Mouse (Mus musculus): ENCODE results near the gene Tmem221. TPM values are rescaled to one million over a fixed set of nuclear protein-coding genes. Genes with fewer than 3 reads are reported as not detected.

Tmem221 gene
- total RNA-seq, 2 experiments from 2014 or later, result 1.7 to 3.5 TPM

DNA sequence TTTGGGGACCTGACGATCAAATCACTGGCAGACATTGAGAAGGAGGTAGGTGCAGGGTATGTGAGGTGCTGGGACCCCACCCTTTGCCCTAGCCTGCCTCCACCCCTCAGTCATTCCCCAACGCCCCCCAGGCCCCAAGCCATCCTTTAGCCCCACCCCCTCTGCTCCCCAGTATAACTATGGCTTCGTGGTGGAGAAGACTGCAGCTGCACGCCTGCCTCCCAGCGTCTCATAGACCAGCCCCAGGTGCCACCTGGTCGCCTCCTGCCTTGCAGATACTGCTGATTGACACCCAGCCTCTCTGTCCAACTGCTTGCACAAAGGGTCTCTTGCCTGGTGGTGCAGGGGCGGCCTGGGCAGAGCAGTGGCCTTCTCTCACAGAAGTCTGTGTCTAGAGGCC lies 11.1 kb downstream of the Tmem221 start:
- DNase-seq, result no peak

DNA sequence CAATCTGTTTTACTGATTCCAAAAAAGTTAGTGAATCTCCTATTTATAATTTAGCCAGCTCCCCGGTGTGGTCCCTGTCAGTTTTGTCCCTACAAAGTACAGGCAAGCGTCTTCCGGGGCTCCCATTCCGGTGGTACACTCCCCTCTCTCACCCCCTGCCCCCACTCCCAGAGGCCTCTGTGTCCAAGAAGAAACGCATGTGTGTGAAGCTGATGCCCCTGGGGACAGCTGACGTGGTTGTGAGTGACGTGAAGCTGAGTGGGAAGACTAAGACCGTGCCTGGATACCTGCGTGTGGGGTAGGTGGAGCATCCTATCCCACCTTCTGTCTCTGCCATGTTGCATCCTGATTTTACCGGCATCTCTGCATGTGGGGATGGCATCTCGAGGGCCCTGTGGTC lies 13.6 kb downstream of the Tmem221 start:
- DNase-seq, result no peak

DNA sequence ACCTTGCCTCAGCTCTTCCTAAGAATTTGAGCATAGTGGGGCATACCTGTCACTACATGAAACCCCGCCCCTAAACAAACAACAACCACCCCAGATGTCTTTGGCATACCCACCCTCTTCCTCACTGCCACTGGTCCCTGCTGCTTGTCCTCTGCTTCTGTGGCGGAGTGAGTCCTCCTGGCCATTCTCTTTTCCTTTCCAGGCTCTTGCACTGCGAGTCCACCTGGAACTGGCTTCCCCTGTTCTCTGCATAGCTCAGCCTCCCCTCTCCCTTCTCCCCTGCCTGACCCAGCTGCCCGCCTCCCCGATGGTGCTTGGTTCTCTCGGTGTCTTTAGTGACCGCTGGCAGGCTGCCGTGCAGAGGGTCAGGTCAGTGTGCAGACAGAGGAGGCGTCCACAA lies 14.9 kb downstream of the Tmem221 start:
- DNase-seq, result no peak

DNA sequence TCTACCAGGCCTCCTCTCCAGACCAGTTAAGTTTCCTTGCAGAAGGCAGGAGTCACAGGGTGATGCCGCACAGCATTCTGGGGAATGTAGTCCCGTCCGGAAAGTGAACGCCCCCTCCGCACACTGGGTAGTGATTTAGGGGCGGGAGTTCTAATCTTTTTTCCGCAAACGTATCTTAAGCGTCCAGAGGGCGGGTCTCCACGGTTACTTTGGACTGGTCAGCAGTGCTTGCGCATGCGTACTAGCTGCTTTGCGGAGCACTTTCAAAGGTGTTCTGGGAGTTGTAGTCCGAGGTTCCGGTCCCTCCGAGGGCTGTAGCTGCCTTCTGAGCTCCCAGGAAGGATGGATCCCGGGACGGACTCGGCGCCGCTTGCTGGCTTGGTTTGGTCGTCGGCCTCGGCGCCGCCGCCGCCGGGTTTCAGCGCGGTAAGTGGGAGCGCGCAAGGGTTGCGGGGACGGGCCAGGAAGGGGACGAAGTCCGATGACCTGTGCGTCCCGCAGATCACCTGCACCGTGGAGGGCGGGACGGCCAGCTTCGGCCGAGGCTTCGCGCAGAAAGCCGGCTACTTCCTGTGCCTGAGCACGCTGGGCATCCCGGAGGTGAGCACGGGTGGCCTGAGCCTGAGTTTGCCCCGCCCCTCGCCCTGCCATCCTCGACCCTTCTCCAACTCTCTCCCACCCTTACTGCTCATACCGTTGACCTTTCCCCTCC lies 15.9 kb downstream of the Tmem221 start, which contains the start of gene Mvb12a:
Gene Mvb12a (plus strand): TSS at position 291 of the 712 bp plus-strand sequence.
- peak; percentile 95 for DNase-seq

DNA sequence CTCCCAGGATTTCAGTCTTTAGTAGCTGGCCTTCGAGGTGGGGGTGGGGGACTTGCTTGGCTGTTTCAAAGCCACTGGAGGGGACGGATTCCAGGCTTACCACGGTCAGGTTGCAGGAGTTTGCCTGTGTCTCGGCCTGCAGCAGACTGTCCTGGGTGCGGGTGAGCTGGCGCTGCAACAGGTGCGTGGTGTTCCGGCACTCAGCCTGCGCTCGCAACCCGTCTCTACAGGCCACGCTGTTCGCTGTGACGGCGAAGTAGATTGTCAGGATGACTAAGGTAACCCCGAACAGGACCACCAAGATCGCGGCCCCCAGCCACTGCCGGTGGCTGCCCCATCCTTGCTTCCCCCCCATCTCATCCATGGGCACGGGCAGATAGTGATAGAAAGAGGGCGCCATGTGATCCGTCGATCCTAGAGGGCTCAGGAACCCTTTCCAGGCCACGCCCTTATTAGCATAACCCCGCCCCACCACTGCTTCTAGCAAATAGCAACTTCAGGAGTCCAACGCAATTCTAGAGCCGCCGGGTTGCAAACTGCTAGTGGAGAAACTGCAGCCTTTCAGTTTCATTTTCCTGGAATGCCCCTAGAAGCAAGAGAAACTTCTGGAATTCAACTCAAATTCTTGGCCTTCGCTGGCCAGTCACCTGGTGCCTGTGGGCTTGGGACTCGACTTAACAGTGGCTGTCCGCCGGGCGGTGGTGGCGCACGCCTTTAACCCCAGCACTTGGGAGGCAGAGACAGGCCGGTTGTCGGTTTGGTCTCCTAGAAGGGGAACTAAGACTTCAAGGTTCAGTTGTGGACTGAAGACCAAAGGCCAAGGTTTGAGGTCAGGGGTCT lies 21.4 kb downstream of the Tmem221 start, which contains the start of gene Bst2:
Gene Bst2 (minus strand): TSS at position 429 of the 840 bp plus-strand sequence.
- DNase-seq, result peak; percentile 92

DNA sequence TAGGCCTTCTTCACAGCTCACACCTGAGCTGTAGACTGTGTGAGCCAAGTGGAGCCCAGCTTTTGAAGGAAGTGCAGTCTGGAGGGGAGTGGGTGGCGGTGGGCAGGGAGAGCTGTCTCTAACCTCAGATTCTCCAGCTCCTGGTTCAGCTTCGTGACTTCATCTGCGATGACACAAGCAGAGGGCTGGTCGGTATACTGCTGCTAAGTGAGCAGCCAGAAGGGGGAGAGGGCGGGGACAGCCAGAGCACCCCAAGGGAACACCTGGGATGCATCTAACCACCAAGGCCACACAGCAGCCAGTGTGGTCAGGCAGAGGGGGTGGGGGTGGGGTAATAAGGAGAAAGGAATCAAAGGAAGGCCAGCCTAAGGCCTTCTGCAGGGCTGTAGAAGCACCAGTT lies 23.0 kb downstream of the Tmem221 start:
- DNase-seq, result no peak

DNA sequence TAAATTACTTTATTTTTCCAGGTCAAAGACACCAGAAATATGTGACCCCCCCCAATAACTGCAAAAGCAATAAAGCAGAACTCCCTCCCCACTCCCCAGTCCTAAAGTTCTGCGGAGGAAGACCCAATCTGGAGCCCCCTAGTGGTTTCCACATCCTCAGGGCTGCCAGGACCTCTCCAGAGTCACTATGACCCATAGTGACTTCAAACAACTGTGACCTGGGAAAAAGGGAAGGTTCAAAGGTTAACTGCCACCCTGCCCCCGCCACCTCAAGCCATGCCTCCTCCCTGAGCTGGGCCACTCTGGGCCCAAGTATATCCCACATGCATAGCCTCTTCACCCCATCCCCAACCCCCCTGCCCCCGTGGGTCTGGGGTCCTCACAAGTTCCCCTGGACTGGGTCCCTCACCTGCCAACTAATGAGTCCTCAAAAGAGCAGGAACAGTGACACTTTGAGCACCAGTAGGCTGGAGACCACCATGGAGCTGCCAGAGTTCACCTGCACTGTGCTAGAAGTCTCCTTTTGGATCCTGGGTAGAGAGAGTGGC lies 24.3 kb downstream of the Tmem221 start:
- DNase-seq, result no peak

DNA sequence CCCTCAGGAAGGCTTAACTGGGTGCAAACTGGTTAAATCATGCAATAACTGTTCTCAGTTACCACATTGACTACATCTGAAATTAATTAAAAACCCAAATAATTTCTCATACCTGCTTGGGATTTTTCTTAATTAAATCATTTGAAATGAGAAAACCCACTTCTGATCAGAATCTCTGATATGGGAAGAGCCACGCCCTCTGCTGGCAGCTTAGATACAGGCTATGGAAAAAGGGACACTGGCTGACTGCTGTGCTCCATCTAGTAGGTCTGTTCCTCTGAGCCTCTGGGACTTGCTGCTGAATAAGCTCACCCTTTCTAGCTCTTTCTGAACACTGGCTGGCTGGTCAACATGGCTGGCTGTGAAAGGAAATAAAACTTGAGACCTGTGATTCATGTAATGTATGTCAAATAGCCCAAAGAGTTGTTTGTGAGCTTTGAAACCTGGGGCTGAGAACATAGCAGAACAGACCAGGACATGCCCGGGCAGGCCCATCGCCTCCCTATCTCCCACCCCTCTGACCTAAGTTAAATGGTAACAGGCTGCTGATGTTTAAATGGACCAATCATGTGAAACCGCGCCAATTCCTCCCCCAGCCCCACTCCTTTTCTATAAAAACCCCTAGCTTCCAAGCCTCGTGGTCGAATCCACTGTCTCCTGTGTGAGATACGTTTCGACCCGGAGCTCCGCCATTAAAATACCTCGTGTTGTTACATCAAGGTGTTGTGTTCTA lies 27.8 kb downstream of the Tmem221 start:
- peak; percentile 49 for DNase-seq

DNA sequence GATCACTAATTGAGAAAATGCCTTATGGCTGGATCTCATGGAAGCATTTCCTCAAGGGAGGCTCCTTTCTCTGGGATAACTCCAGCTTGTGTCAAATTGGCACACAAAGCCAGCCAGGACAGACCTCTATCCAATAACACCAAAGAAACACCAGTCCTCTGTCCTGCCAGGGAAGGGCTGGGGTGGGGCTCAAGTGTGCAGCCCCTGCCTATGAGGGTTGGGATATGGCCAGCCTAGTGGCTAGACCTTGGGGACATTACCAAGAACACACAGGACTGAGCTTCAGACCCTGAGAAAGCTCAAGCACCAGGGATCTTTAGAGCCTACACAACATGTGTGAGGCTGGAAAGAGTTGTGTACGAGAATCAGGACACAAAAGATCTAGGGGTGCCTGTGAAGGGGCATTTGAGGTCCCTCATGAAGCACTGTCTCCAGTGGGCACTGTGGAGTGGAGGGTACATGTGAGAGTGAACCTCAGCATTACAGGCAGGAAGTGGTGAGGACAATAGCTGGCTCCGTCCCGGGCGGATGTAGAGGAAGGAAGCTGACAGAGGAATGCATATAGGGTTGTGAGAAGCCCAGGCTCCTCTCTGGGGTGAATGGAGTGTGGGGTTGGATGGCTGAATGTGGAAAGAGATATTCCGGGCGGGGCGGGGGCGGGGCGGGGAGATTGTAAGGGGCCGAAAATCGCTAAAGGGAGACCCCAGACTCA lies 30.2 kb downstream of the Tmem221 start:
- DNase-seq, result no peak

DNA sequence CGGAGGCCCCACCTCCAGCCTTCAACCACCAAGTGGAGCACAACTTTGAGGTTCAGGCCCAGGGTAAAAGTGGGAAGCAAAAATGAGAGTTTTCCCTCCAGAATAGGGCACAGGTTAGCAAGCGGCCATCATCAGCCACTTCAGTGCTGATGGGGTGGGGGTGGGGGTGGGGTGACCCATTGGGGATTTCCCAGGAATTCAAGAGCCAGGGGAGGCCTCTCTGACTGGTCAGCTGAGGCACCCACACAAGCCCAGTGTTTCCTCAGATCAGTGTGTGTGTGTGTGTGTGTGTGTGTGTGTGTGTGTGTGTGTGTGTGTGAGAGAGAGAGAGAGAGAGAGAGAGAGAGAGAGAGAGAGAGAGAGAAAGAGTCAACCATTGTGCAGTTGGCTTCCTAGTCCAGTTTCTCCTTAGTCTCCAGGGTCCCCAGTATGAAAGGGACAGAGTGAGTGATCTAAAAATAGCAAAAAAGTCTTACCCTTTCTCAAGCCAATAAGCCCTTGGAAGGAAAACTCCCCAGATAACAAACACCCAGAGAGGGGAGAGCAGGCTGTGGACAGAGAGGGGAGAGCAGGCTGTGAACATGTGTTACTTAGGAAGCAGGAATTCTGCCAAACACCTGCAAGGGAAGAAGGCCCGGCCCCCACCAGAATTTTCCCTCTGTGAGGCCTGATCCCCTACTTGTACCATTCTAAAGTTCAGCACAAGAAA lies 31.4 kb downstream of the Tmem221 start:
- no peak for DNase-seq

DNA sequence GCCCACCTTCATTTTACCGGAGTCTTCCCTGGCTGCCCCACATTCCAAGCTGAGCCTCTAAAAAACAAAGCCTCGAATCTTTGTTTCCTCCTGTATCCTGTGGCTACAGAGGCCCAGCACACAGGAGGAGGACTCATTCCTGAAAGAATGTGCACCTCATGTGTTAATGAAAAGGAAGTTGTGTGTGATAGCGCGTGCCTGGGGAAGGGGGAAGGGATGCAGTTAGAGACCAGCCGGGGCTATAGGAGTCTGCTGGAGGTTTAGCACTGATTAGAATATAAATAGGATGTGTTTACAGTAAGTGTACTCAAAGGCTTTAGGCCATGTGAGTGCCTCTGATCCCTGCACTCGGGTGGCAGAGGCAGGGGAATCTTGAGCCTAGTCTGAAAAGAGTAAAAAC lies 32.4 kb downstream of the Tmem221 start:
- DNase-seq, result no peak

DNA sequence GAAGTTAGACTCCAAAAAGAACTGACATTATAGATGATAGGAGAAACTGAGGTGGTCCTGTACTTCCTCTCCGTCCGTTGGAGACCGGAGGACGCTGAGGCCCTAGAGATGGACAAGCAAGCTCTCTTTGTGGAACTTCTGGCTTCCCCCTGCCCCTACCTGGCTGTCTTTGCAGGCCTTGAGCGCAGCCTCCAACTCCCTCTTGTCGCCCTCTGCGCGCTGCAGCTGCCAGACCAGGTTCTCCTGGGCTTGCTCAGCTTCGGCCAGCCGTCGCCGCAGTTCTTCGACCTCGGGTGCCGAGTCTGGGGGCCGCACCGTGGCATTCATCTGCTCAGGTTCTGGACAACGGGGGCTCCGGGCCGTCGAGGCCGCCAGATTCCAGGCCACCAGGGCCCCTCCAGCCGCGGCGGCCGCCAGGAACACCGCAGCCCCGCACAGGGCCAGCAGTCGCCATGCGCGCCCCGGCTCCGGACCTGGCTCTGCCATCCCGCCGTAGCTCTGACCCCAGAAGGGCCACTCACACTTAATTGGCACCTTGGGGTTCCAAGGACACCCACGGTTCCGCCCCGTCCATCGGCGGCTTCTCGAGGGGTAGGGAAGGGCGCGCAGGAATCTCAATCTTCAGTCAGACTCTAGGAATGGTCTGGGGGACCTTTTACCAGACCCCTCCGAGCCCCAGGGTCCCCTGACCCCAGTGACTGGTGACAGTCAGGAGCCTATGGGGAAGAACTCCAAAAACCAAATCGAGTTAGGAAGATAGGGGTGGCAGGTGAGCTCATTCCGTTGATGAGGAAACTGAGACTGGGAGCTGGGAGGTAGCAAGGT lies 33.2 kb downstream of the Tmem221 start, which contains the start of gene Ccdc194:
Gene Ccdc194 (minus strand): TSS at position 486 of the 825 bp plus-strand sequence.
- DNase-seq, result no peak

DNA sequence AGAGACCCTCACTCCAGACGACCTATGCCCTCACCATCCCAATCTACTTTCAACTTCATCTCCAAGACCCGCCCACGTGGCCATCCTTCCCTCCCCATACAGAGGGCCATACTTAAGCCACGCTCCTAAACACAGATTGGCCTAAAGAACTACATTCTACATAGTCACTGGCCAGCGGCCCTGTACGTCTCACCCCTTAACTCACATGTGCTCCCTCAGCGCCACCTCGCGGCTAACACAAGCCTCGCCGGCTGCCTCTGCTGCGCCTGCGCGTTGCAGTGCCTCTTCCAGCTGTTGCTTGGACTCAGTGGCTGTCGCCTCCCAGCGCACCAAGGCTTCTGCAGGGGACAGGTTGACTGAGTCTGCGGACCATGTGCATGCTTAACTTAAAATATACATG lies 37.0 kb downstream of the Tmem221 start:
- DNase-seq, result peak; percentile 98

DNA sequence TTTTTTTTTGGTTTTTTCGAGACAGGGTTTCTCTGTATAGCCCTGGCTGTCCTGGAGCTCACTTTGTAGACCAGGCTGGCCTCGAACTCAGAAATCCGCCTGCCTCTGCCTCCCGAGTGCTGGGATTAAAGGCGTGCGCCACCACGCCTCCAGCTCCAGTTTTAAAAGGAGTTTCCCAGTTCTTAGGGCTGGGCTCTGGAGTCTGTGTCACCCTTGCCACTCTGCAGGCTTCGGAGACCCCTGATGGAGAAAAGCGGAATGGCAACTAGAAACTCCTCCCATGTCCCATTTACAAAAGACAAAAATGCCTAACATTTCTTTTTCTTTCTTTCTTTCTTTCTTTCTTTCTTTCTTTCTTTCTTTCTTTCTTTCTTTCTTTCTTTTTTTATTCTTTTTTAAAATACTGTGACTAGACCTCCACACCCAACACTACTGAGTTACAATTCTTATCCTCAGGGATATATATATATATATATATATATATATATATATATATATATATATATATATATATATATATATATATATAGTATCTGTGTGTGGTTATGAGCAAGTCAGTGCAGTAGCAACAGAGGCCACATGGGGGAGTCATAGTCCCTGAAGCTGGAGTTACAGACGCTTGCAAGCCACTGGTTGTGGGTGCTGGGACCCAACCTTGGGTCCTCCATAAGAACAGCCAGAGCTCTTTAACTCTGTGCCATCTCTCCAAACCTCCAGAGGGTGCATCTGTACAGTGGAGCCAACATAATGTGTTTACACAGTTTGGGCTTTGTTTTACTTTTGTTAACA lies 39.4 kb downstream of the Tmem221 start:
- DNase-seq, result peak; percentile 82

DNA sequence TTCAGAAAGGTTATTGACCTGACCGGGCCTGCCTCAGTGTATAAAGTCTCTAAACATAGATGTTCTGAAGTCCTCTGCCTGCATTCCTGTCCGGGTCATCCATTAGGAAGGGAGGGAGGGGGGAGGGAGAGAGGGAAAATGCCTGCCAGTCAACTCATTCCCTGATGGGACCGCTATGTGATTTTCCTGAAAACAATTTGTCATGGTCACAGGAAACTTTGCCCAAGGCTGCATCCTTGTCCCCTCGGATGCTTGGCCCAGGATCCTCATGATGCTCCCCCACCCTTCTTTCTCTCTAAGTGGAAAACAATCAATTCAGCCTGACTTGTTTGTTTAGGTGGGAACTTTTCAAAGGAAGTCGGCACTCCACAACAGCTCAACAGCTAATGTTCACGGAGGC lies 41.9 kb downstream of the Tmem221 start:
- no peak for DNase-seq

DNA sequence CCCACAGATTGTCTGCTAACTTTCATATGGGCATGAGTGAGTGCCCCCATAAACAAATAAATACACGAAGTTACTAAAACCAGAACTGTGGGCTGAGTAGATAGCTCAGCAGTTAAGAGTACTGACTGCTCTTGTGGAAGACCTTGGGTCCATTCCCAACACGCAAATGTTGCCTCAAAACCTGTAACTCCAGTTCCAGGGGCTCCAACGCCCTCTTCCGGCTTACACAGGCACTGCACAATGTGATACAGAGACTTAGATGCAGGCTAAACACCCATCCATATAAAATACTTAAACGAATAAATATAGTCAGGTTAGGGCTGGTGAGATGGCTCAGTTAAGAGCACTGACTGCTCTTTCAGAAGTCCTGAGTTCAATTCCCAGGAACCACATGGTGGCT lies 43.6 kb downstream of the Tmem221 start:
- DNase-seq, result no peak

DNA sequence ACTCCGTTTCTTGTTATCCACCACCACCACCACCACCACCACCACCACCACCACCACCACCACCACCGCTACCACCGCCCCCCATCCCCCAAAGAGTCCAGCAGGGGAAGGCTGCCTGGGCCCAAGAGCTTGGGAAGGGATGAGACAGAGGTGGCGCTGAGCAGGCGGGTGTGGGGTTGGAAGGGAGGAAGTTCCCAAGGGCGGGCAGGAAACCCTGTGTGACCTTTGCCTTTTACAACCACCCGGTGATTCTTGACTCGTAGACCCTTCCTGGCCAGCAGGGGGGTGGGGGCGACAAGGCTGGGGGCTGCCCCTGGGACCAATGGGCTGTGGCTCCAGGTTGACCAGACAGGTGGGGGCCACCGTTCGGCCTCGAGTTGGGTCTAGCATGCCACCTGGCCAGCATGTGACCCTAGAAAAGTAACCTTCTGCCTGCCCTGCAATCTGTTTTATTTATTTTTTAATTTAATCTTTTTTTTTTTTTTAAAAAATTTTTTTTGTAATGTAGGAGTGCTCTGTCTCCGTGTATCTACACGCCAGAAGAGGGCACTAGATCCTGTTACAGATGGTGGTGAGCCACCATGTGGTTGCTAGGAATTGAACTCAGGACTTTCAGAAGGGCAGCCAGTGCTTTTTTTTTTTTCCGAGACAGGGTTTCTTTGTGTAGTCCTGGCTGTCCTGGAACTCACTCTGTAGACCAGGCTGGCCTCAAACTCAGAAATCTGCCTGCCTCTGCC lies 45.5 kb downstream of the Tmem221 start:
- DNase-seq, result no peak

DNA sequence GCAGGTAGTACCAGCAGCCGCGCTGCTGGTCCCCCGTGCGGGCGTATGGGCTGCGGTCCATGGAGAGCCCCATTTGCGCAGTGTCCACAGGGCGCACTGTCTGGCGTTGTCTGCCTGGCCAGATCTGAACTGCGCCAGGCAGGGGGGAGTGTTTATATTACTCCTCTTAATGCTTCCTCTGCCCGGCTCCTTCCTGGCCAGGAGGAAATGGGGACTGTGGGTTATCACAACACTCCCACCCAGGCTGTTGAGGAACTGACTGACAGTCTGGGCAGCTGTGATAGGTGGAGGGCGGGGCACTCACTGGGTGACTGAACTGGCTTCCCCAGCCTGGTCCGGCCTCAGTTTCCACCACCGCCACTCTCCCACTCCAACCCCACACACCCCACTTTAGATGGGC lies 47.0 kb downstream of the Tmem221 start, which contains the start of gene Plvap:
Gene Plvap (minus strand): TSS at position 109 of the 400 bp plus-strand sequence.
- no peak for DNase-seq

Data from adrenal gland, postnatal 10 days (tissue).